Mouse (Mus musculus): Measurements from ENCODE around the gene Nrg3. TPM values are rescaled to one million over a fixed set of nuclear protein-coding genes. Genes with fewer than 3 reads are reported as not detected.
"Not testable (repeated sequence)": the region's sequence is repeated elsewhere in the genome, so short reads cannot be mapped to it uniquely, and the experiment has no call there.

Nrg3 gene
- polyA plus RNA-seq, 1 experiment = not detected

DNA sequence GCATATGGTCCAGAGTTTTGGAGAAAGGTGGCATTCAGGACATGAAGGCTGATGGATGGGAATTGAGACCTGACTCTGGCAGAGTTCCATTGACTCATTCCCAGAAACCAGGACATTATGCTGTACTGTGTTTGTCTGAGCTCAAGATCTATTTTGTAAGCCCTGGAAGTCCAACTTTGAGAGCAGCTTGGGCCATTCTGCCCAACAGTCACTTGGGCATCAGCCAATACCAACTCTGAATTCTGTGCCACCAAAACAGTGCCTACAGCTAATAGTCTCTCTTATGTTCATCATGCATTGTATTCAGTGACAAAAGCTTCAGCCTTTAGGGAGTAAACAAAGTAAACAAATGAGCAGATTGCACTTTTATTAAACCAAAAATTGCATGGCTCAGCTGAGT, 843.2 kb downstream of the Nrg3 start:
- no peak for DNase-seq (ENCODE audit: low read depth)

DNA sequence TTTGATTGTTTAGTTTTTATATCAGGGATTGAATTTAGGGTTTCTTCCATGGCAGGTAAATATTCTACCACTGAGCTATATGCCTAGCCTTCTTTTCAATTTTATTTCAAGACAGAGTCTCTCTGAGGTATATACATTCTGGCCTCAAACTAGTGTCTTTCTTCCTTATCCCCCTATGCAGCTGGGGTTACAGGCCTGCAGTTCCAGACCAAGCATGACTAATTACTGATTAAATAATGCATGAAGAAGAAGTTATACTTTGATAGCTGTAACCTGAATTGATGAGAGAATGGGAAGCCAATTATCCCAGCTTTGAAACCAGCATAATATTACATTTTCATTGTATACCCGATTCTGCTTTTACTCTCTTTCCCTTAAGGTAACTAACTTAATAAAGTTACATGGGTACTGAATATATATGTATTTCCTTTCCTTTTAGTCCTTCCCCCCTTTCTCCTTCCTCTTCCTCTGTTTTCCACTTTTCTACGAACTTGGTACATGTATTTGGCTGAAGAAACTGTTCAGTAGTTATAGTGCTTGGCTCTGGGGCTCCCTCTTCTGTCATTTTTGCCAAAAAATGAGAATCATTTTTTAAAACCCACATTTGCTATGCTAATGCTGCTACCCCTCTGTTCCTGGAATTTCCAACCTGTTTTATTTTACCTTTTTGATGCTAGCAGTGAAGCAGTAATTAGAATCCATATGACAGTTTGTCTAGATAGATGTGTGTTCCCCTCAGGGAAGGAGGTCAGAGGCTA, 843.8 kb downstream of the Nrg3 start:
- no peak for DNase-seq (ENCODE audit: low read depth)

DNA sequence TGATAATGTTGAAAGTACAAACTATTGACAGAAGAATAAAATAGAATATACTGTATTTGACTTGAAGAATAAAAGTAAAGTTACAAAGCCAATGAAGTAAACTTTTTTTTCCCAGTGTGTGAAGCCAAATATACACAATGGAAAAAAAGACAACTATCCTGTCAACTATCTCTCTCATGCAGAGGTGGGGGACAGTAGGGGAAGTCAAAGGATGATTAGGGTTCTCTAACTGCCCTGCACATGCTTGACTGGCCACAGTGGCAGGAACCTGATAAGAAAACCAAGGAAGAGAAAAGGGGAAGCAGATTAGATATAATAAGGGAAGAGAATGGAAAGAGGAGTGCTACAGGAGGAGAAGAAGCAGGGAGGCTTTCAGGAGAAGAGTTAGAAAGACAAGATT, 855.9 kb downstream of the Nrg3 start:
- DNase-seq (ENCODE audit: low read depth) = no peak

DNA sequence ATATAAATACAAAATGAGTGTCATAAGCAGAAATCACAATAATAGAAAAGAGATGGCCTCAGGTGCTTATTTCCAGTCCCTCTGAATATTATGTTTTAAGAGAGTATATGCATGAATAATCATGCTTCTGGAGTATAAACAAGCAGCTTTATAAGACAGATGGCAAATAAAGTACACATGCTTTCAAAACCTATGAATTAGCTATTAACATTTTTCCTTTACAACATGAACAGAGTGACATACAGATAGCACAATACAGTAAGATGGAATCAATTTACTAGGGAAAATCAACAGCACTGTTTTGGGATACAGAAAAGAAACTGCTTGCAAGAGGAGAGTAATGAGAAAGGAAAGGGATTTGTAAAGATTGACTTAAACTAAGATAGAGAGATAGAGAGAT, 875.2 kb downstream of the Nrg3 start:
- DNase-seq (ENCODE audit: low read depth) = no peak

DNA sequence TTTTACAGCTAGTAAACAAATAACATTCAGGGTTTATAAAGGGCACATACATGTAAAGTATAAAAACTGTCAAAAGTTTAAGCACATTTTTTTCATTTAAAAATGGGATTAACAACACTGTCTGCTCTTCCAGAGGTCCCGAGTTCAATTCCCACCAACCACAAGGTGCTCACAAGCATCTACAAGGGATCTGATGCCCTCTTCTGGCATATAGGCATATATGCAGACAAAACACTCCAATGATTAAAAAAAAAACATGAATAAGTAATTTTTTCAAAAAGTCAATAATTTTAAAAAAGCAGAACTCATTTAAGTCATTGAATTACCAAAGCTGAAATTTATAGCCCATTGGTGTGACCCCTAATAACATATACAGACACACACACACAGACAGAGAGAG, 878.6 kb downstream of the Nrg3 start:
- DNase-seq (ENCODE audit: low read depth) = no peak

DNA sequence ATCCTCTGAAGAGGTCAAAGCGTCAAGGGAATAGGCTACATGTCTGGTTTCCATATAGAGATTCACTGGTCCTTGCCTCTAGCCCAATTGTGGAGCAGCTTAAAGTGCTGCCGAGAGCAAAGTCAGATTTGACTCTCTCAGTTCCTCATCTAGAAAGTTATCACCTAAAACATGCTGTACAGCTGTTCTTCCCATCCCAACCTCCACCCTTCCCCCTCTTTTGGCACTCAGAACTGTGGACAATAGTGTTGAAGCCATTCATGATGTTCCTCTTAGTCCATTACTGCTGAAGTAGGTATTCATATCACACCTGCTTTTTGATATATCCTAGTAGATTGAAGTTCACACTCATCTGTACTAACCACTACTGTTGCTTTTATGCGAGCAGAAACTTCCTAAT, 896.1 kb downstream of the Nrg3 start:
- DNase-seq (ENCODE audit: low read depth) = no peak

DNA sequence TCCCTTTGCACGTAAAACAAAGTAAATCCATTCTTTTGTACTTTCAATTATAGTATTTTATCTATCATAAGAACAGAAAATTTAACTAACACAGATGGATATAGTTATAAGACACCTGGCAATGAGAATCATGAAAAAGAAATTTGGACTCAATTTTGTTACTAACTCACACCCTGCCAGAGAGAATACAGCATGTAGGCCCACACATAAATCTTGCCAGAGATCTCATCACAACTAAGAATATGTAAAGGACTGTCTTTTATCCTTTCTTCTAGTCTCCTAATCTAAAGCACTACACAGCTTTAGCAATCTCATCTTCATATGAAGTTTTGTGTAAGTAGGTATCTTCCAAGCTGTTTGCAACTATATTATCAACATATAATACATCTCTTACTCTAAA, 904.7 kb downstream of the Nrg3 start:
- no peak for DNase-seq (ENCODE audit: low read depth)

DNA sequence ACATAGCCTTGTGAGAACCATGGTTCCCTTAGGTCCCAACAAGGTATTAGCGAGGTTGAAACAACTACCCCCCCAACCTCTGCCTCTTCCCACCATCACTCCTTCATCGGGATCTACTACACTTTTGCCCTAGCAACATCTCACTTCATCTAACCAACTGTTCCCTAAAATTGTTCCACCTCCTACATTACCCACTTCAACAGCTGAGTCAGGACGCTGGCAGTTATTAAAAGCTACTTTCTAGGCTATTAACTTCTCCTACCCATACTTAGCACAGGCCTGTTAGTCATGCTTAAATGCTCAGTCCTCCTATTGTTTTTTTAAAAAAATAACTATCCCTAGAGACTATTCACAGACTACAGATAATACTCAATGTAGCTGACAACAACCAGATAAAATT, 906.7 kb downstream of the Nrg3 start:
- no peak for DNase-seq (ENCODE audit: low read depth)

DNA sequence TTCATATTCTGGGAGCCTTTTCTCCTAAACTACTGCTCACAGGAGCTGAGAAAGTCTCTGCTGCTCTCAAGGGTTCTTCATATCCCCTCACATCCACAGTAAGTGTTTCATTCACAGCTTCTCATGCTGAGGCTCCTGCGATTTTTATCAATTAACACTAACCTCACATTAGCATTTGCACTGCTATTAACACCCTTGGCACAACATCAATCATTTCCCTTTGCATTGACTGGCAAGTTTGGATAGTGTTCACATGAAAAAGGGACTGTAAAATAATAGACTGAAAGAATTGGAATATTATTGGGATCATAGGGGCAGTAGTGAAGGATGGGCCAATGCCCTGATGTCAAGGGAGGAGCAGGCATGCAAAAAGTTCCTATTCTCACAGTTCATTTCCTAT, 918.3 kb downstream of the Nrg3 start:
- DNase-seq (ENCODE audit: low read depth) = no peak

DNA sequence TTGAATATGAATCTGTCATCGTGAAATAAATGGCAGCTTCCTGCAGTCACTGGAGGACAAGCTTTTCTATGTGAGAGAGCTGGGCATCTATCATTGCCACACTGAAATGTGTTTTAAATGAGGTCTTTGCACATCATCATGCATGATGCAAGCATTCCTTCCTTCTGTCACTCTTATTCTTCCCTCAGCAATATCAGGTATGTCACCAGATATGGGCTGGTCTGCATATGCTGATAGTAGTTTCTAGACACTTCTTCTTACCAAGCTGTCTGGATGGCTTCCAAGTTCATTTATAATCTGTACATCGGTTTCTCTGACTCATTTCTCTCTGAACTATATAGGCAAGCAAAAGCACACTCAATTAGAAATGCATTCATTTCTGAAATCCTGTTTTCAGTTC, 925.6 kb downstream of the Nrg3 start:
- DNase-seq (ENCODE audit: low read depth) = no peak

DNA sequence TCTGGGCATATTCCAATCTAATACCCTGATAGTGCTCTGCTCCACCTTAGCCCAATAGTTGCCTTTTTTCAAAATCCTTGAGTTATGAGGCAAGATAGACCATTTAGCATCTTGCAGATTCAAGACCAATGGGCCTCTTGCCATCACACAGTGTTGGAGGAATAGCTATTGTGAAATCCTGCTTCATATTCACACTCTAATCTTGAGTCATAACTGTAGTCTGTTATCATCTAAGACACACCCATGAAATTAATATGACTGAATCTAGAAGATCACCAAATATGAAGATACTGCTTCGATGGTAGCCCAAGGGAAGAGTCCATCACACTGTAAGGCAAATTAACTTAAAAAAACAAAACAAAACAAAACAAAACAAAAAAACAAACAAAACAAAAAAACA, 937.7 kb downstream of the Nrg3 start:
- DNase-seq (ENCODE audit: low read depth) = no peak

DNA sequence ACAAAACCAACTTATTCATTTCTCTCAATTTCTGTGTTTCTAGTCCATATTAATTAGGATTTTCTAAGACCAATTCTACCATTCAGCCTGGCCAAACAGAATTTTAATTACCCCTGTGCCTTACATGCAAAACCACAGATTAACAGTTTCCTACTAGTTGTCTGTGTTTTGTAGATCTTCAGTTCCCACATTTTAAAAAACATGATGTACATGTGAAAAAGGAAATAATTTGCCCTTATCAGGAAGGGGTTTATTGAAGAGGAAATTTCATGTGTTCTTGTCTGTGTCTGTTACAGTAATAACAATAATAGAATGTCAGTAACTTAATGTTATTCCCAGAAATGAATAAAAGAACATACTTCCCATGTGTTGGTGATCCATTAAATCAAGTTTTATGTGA, 939.4 kb downstream of the Nrg3 start:
- no peak for DNase-seq (ENCODE audit: low read depth)

DNA sequence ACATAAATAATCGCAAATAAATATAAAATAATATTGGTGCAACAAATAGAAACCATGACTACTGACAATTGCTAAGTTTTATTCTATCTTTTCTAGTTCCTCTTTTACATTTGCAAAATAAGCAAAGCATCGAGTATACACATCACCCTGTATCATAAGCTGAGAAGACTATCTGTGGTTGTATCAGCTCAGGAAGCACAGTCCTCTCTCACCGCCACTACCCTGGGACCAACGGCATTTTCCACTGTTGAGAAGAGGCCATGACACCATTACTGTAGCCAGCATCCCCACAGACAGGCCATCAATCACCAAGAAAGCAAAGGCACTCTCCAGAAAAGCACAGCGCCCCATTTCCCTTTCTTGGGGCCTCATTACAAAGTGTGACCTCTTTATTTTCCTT, 956.7 kb downstream of the Nrg3 start:
- DNase-seq (ENCODE audit: low read depth) = no peak

DNA sequence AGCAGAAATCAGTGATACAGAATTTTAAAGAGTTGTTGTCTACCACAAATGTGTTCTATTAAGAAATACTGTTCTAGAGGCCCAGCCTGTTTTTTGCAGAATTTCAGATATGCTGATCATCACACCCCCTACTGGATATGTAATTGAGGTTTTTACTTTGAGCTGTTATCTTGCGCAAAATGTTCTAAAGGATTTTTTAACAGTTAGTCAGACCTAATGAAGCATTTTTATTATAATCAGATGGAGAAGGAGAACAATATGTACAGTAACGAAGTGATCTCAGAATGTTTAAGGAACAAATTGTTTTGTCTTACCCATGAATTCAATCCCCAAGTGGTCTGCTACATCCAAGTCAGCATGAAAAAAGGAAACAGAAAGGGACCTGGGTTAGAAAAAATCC, 963.9 kb downstream of the Nrg3 start:
- no peak for DNase-seq (ENCODE audit: low read depth)

DNA sequence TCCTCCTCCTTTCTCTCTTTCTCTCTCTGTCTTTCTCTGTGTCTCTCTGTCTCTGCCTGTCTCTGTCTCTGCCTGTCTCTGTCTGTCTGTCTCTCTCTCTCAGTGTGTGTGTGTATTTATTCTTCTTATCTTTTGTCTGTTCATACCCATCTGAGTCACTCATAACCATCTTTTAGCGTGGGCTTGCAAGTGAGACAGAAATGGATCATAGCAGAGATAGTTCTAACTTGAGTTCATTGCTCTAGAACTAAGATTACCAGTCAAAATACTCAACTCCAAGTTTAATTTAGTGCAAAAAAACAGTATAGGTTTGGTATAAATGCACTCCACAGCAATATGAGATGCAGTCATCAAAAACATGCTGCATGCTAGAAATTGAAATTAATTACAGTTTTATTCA, 977.9 kb downstream of the Nrg3 start:
- DNase-seq (ENCODE audit: low read depth) = no peak

DNA sequence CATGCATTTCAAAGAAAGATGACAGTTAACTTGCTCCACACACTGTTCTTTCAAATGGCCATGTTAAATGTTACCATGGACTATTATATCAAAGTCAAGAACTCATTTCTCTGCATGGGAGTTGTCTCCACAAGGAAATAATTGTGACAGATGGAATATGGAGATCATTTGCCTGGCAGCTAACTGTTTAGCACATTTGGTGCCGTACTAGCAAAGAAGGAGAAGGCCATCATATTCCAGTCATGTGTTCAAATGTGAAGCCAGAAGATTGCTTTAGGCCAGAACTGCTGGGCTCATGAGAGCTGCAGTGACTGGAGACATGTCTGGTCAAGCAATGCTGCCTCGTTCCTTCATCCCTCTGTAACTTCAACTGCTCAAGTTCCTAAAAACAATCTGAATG, 1025.8 kb downstream of the Nrg3 start:
- no peak for DNase-seq (ENCODE audit: low read depth)

DNA sequence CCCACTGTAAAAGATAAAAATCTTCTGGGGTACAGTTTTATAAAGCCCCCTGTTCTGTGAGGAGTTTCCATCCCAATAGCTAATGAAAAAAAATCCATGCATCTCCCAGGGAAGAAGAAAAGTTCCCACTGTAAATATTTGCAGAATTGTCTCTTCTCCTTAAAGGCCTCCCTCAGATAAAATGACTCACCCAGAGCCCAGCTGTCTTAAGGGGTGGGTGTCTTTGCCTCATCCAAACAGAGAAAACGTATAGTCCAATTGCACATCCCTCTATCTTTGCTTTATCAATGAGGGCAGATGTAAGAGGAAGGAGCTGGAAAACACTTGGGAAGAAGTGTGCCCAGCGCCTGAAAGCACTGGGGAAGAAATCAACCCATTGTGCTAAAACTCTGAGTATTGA, 1028.1 kb downstream of the Nrg3 start:
- no peak for DNase-seq (ENCODE audit: low read depth)

DNA sequence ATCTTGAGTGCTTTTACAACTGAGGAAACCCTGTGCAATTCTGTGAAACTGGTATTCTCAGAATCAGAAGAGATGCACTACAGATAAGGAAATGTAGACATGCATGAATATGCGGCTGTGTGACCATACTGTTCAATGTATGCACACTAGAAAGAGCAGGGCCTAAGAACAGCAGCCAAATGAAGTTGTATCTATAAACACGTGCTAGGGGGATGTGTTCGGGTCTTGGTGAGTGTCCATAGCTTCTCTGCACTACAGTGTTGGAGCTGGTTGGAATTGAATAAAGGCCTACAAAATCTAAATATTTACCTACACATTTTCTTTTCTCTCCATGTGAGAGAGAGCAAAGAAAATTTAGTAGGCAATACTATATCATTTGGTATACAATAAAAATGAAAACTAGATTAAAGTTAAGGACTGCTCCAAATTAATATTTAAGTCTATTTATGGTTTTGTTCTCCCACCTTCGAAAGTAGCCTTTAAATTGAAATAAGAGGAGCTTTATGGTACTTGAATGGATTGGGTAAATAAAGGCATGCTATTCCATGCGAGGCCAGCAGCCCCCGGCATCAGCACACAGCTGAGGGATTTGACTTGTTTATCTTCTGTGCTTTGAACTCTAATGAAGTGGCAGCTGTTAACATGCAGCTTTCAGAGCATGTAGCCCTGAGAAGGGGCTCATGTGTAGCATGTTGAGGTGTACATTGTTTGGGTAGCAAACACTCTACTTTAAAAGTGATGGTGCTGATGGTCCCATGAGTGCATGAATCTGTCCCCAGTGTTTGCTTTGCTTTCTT, 1038.9 kb downstream of the Nrg3 start:
- no peak for DNase-seq (ENCODE audit: low read depth)

DNA sequence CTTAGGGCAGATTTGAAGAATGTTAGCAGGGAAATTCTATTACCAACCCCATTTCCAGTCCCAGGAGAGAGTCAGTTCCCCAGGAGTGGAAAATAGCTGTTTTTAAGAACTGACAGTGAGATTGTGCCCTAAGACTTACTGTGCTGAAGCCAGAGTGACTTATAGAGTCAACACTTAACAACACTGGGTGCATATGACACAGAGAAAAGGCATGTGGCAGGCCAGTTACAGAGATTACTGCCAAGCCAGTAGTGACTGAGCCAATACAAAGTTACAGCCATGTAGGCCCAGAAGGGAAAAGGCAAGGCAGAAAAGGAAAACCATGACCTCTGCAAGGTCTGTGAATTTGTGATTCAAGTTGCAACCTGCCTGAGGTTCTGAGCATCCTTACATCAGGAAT, 1098.2 kb downstream of the Nrg3 start:
- DNase-seq (ENCODE audit: low read depth) = no peak

DNA sequence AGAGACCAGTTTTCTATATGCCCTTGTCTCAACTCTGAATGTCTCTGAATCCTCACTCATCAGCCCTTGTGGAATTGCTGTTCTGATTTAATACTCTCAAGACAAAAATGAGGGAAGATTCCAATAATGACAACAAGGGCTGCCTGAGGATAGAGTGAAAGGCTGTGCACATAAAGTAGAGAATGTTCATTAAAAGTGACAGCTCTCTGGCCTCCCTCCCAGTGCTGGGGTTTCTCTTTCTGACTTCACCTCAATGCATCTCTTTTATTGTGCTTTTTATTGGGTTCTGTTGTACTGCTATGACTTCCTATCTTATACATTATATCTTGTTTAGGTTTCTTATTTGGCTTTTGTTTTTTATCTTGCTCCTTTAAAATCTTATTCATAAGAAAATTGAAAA, 1131.9 kb downstream of the Nrg3 start:
- DNase-seq (ENCODE audit: low read depth) = no peak

DNA sequence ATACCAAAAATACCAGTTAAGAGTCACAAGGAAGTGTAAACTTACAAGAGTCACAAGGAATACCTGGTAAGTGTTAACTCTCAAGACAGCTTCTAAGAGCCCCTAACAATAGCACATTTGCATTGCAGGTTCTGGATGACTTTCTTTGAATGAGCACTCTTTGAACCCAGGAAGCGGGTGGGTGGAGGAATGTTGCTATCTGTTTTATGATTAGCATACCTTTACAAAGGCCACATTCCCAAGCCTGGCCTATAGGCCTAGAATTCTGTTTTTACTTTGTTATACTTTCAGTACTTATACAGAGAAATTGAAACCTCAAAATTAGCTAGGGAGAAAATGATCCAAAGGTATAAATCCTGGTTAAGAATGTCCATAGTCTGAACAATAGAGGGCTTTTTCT, 1150.0 kb downstream of the Nrg3 start:
- not testable (repeated sequence) for DNase-seq (ENCODE audit: low read depth)

DNA sequence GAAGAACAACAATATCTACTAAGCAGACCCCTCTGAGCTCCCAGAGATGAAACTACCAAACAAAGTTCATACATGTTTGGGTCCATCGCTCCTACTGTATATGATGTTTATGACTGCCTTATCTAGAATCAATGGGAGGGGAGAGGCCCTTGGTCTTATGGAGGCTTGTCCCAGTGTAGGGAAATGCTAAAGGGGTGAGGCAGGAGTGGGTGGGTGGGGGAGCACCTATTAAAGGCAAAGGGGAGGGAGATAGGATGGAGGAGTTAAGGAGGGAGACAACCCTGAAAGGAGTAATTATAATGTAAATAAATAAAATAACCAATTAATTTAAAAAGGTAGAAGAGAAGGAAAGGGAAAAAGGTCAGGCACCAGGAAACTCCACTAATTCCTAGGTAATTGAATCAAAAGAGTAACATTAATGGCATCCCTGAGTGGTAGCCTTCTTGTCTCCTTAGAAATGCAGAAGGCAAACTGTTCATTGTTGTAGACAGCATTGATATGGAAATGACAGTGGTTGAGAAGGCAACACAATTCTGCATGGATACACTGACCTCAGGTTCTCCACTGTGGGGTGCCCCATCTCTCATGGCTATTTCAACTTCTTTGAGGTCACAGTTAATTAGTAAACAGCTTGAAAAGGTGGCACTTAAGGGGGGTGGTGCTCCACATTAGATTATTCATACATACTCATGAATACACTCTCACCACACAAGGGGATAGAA, 1152.1 kb downstream of the Nrg3 start:
- no peak for DNase-seq (ENCODE audit: low read depth)
